Mouse (Mus musculus) cerebellum, adult 2 months (tissue): ENCODE data around the gene Uncx. TPM values are rescaled to one million over a fixed set of nuclear protein-coding genes. Genes with fewer than 3 reads are reported as not detected.

Experiments used
- DNase-seq, 2 experiments: peaks; one replicate each; pipeline ENCODE4 v3.0.0; 2021
- H3K27ac ChIP-seq: fragments of 200-500 bp; 2 replicates; pipeline ENCODE4 v1.5.1; 2012; ENCODE audit warnings: low read length, control low read depth, inconsistent platforms; ENCODE audit not compliant: insufficient read depth
- H3K27me3 ChIP-seq: fragments of 200-500 bp; 2 replicates; pipeline ENCODE4 v1.6.1; 2012; ENCODE audit warnings: inconsistent platforms, mild to moderate bottlenecking, low read length, moderate library complexity; ENCODE audit not compliant: control insufficient read depth, insufficient read depth
- H3K4me1 ChIP-seq: fragments of 200-500 bp; 2 replicates; pipeline ENCODE4 v1.6.1; 2011; ENCODE audit warnings: low read length; ENCODE audit not compliant: control insufficient read depth, insufficient read depth
- H3K4me3 ChIP-seq: fragments of 200-500 bp; replicated peaks from 2 replicates; pipeline ENCODE3; 2011; ENCODE audit warnings: mild to moderate bottlenecking, low read depth, low read length, control low read depth; ENCODE audit not compliant: insufficient read depth
- CTCF ChIP-seq: fragments of 200-500 bp; IDR thresholded peaks from 2 replicates; pipeline ENCODE4 v1.5.1; 2011; ENCODE audit warnings: low read depth, mild to moderate bottlenecking, control low read depth, low read length, moderate library complexity, borderline replicate concordance; ENCODE audit not compliant: insufficient read depth
- POLR2A ChIP-seq: fragments of 200-500 bp; IDR thresholded peaks from 2 replicates; pipeline ENCODE4 v1.6.1; 2011; ENCODE audit warnings: low read length, control low read depth, borderline replicate concordance; ENCODE audit not compliant: insufficient read depth
- WGBS: fragments of 180-500 bp; shearing (Covaris S2); methylation state at CpG from one replicate; pipeline ENCODE4 v1.1.7; 2018; 5-methylcytosine and 5-hydroxymethylcytosine counted together
- polyA plus RNA-seq: library from polyadenylated mRNA; depleted of rRNA; stranded (reverse); fragments of >200 nt; gene quantifications from 2 replicates; pipeline ENCODE4 v1.2.3, GENCODE M21; 2012; rRNA removed

The Uncx gene
- polyA plus RNA-seq, 1 experiment: 38.1 TPM

GRCm38 (mm10) chr5:139592850-139593249 is 49.6 kb downstream of the Uncx start:
- no peak for DNase-seq
- 51% methylated on average over 3 of the region's 3 CpGs for WGBS
- Histone ChIP-seq H3K27me3 (no peaks in the 10 kb centered on the region), H3K4me1 (peaks cover 19% of the 10 kb centered on the region), H3K4me3 (no peak overlapping the region), H3K27ac (no peak overlapping the region)
- TF ChIP-seq POLR2A (no peak), CTCF (no peak)

- H3K4me3 ChIP-seq: no peak overlapping the region
- TF ChIP-seq POLR2A (no peak), CTCF (no peak)
- H3K27ac ChIP-seq: no peak overlapping the region
- 78% methylated on average over 21 of the region's 21 CpGs for WGBS
- DNase-seq: no peak
- H3K27me3 ChIP-seq: no peaks in the 10 kb centered on the region
- peaks cover 19% of the 10 kb centered on the region for H3K4me1 ChIP-seq
Observed at GRCm38 (mm10) chr5:139593746-139594145, 50.5 kb downstream of the Uncx start.

DNA sequence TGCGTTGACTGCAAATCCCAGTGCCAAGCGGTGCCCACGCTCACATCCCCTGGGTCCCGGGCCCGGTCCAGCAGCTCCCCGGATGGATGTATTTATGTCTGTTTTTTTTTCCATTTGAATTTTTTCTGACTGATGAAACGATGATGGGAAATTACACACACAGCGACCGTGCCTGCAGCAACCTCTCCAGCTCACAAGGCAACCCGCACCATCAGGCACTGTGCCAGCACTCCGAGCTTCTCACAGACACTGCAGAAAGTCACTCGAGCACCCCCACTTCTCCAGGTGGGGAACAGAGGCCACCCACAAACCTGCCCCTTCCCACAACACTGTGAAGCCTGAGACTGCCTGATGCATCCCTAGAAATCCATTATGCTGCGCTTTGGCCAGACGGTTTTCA is 51.7 kb downstream of the Uncx start:
- 16% methylated on average over 14 of the region's 14 CpGs for WGBS
- peak; percentile 62 to 64 for DNase-seq
- Histone ChIP-seq H3K27me3 (no peaks in the 10 kb centered on the region), H3K4me3 (no peak overlapping the region), H3K27ac (no peak overlapping the region), H3K4me1 (peaks cover 19% of the 10 kb centered on the region)
- no peak for TF ChIP-seq POLR2A

Other genes starting within 250 kb of the Uncx start
- 156 and 163 TPM in 2 replicates for gene Adap1, start 217.9 kb upstream of the Uncx start, polyA plus RNA-seq
- gene Cox19, start 192.1 kb upstream of the Uncx start, polyA plus RNA-seq: 87.4 and 91.1 TPM in 2 replicates
- not detected in 2 replicates for gene Cyp2w1, start 190.9 kb upstream of the Uncx start, polyA plus RNA-seq
- gene Gpr146, start 165.8 kb upstream of the Uncx start, polyA plus RNA-seq: 16.4 and 17.3 TPM in 2 replicates
- 0.21 and 0.25 TPM in 2 replicates for gene C130050O18Rik, start 138.2 kb upstream of the Uncx start, polyA plus RNA-seq
- gene Gper1, start 120.3 kb upstream of the Uncx start, polyA plus RNA-seq: 4.0 and 4.4 TPM in 2 replicates
- gene 3110082I17Rik, start 83.0 kb upstream of the Uncx start, polyA plus RNA-seq: 7.1 and 7.4 TPM in 2 replicates
- 37.1 and 42.8 TPM in 2 replicates for gene Zfand2a, start 58.9 kb upstream of the Uncx start, polyA plus RNA-seq
- gene Micall2, start 192.8 kb downstream of the Uncx start, polyA plus RNA-seq: 2.6 and 2.7 TPM in 2 replicates
- 64.4 and 70.8 TPM in 2 replicates for gene Ints1, start 232.2 kb downstream of the Uncx start, polyA plus RNA-seq
- 6.8 and 7.8 TPM in 2 replicates for gene Mafk, start 248.0 kb downstream of the Uncx start, polyA plus RNA-seq